Mouse (Mus musculus) adrenal gland, postnatal 14 days (tissue): ENCODE results near the gene Elavl3. TPM values are rescaled to one million over a fixed set of nuclear protein-coding genes. Genes with fewer than 3 reads are reported as not detected.

Source experiments
- DNase-seq: peaks from one replicate; pipeline ENCODE4 v3.0.0; 2021; ENCODE audit warnings: mixed read lengths
- total RNA-seq: library from RNA; stranded (reverse); gene quantifications from 2 replicates; pipeline ENCODE4 v1.2.3, GENCODE M21; 2021

The Elavl3 gene
- total RNA-seq, 1 experiment from 2014 or later: 2.4 TPM

DNA sequence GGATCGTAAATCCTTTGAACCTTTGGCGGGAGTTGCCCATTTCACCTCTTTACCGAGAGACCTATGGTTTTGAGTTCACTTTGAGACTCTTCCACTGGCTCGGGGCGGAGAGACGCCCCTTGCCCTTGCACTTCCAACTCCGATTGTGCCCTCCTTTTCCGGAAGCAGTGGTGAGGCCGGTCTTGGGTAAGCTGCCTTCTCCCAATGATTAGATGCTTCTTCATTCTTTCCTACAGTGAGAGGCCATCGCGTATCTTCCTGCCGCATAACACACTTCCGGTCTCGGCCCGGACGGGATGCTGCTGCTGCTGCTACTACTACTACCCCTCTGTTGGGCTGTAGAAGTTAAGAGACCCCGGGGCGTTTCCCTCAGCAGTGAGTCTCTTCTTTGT lies 48.7 kb downstream of the Elavl3 start:
- DNase-seq: peak; percentile 59

DNA sequence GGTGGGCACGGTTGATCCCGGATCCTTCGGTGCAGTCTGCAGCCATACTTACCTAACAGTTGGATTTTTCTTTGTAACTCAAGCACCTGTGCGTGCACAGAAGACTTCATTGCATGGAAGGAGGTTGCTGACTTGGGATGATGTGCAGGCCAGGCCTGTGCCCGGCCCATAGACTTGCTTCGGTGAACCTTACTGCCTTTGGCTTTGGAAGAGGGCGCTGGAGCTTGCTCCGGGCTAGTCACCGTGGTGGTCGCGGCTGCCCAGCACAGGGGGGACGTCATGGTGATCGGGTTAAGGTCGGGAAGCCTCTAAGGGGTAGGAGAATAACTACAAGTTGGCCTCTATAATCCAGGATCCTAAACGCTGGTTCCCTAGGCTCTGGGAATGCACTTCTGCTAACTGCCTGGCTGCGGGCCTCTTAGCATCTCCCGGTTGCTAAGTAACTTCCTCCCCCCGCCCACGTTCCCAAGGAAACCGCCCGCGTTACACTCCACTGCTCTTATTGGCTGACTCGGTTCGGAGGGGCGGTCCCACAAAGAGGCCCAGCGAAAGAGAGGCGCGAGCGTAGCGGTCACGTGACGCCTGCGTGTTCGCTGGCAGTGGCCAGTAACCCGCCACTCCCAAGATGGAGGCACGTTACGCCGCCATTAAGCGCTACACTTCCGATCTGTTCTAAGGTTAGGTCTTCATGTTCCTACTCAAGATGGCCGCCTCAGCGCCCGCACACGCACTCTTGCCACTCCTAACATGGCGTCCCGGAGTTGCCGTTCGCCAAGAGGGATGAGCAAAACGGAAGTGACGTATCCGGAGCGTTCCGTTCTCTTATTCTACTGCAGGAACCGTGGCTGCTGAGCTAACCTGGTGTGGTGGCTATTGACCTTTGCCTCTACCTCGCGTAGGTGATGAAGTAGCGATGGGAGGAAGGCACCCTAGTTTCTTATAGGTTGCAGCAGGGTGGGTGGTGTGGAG lies 49.3 kb downstream of the Elavl3 start, which contains the start of the genes Ccdc151 and Prkcsh:
Gene Ccdc151 (minus strand): TSS at position 441 of the 969 bp plus-strand sequence.
Gene Prkcsh (plus strand): TSS at position 613 of the 969 bp plus-strand sequence.
- peak; percentile 99 for DNase-seq

DNA sequence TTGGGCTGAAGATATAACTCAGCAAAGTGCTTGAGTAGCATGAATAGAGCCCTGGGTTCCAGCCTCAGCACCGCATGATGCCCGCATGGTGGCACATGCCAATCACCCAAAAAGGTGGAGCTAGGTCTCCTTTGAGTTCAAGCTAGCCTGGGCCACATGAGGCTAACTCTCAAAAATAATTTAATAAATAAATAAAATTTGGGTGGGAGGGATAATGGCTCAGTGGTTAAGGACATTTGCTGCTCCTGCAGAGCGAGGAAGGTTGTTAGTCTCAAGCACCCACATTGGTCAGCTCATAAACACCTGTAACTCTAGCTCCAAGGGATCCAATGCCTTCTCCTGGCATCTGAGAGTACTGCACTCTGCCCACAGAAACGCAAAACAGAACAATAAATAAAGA lies 50.2 kb downstream of the Elavl3 start:
- DNase-seq: no peak

DNA sequence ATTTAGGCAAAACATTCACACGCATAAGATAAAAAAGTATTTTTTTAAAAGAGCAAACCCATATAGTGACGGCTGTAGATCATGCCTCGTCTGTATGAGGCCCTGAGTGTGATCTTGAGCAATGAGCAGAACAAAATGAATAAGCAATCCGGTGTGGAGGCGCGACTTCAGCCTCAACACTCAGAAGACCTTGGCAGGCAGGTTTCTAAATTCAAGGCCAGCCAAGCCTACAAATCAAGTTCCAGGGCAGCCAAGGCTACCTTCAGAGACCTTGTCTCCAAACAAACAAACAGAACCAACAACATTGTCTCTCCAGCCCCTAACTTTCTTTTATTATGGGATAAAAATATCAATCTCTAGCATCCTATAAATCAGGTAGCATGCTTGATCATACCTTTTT lies 51.5 kb downstream of the Elavl3 start:
- peak; percentile 58 for DNase-seq

DNA sequence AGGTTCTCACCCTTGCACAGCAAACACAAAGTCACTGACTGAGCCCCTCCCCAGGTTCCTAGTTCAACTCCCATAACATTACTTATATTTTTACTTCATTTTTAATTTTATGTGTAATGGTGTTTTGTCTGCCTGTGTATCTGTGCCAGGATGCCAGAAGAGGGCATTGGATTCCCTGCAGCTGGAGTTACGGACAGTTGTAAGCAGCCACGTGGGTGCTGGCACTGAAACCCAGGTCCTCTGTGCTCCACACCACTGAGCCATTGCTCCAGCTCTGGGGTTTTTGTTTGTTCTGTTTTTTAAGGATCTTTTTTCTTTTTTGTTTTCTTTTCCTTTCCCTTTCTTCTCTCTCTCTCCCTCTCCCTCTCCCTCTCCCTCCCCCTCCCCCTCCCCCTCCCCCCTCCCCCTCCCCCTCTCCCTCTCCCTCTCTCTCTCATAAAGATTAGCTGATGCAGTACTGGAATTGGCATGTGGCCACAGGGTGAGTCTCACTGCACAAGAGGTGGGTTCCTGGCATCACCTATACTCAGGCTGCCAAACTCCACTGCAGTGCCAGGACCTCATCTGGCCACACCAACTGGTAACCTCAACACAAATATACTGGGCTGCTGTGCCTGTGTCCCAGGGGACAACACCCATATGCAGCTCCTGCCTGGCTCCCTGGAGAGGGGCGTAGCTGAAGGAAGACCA lies 55.5 kb downstream of the Elavl3 start:
- no peak for DNase-seq

DNA sequence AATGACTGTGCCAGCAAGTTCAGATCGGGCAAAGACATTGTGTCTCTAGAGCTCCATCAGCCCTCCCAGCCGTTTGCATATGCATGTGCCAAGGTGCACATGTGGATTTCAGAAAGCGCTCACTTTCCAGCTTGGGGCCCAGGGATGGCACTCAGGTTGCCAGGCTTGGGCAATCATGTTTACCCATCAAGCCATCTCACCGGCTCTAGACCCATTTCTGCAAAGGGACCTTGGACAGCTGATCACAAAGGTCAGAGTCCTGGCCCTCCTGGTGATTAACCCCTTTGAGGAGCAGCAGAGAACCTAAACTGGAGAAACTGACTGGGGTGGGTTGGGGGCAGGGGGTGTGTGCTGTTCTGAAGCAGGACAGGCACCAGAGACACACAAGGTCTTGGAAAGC lies 59.6 kb downstream of the Elavl3 start:
- no peak for DNase-seq

DNA sequence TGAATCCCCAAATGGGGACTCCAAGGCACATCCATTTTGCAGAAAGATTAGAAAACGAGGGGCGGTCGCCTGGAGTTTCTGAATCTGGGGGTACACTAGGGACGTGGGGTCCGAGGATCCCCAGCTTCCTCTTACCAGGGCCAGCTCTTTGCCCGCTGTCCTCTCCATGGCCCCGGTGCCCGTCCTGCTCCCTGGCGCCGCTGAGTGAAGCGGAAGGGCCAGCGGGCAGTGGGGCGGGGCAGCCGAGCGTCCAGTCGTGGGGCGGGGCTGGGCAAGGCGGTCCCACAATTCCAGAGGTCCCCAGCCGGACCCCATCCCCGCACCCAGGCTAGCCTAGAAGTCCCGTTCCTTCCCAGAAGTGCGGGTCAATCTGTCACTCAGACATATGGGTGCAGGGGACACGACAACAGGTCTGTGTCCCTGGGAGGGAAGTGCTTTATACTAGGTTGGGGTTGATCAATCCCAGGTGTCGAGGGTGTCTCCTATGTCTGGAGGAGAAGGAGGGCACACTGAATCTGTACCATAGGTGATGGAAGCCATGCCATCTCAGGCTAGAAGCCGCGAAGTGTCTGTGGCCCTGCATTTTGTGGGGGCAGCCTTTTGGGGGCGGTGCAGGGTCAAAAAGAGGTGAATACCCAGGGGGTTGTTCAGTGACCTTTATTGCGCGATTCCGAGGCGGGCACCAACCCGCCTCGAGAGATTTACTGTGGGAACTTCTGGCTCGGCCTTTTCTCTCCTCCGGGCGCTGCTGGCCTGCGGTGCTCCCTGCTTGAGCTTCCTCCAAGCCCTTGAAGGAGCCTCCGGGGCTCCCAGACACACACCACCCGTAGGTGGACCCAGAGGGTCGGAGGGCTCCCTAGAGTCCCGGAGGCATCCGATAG lies 62.4 kb downstream of the Elavl3 start, which contains the start of gene Rgl3:
Gene Rgl3 (minus strand): TSS at position 217 of the 881 bp plus-strand sequence.
- peak; percentile 87 for DNase-seq

DNA sequence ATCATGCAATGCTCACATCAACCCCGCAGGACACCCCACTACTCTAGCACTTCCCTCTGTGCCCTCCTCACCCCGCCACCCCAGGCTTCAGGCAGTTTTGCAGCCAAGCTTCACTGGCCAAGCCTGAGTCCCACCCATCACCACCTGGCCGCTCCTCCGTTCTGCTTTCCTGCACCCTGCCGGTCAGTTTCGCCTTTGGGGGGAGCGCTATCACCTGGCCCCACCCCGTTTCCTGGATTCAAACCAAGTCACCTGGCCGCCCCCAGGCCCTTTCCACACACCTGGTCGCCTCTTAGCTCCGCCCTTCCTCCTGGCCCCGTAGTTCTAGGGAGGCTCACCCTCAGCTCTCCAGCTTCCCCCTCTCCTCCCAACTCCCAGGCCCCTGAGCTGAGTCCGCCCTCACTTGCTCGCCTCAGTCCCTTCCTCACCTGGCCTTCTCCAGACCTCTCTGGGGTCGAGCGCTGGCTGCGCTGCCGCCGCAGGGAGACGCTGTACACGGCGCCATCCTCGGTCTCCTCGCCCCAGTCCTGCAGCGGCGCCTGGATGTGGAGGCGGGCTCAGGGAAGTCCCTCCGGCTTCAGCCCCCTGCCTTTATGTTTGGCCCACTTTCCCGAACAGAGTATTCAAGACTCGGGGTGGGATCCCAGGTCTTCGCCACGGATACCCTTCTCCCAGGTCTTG lies 63.3 kb downstream of the Elavl3 start:
- peak; percentile 43 for DNase-seq

DNA sequence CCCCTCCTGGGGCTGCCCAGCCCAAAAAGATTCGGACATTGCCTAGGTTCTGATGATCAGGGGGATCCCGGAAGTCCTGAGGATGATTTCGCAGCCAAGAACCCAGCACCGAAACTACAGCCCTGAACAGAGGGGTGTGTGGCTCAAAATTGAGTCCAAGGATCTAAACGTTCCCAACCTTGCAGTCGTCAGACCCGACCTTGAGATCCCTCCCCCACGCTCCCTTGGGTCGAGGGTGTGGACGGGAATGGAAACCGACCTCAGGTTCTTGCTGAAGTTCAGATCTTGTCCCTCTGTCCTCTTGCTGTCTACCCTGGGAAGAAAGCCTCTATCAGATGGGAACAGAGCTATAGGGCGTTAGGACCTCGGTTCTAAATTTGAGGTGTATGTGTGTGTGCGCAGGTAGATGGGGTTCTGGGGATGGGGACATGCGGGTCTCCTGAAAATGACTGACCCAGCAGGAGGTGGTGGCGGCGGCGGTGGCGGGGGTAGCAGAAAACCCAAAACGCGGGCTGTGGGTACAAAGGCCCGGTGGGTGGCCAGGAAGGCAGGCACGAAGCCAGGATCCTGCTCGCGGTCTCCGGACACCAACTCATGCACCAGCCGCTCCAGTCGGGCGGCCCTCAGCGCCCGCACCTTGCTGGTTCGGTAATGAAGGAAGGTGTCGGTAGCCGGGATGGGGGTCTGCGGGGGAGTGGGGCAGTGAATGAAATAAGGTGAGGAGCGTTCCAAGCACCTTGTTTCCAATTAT lies 64.1 kb downstream of the Elavl3 start:
- DNase-seq: peak; percentile 66

DNA sequence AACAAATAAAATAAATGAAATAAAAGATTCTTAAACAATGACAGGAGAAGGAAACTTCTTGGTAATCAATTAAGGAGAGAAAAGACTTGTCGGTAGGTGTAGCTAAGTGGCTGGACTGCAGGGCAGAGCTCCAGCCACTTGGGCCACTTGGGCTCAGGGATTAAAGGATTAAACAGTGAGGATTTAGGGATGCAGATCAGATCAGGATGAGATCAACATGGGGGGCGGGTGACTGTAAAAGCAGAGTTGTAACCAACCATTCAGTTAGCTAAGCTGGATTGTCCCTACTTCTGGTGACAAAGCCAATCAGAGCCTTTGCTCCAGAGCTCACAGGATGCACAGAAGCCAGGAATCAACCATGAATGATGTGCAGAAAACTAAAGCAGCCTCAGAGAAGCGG lies 67.9 kb downstream of the Elavl3 start:
- DNase-seq: no peak

DNA sequence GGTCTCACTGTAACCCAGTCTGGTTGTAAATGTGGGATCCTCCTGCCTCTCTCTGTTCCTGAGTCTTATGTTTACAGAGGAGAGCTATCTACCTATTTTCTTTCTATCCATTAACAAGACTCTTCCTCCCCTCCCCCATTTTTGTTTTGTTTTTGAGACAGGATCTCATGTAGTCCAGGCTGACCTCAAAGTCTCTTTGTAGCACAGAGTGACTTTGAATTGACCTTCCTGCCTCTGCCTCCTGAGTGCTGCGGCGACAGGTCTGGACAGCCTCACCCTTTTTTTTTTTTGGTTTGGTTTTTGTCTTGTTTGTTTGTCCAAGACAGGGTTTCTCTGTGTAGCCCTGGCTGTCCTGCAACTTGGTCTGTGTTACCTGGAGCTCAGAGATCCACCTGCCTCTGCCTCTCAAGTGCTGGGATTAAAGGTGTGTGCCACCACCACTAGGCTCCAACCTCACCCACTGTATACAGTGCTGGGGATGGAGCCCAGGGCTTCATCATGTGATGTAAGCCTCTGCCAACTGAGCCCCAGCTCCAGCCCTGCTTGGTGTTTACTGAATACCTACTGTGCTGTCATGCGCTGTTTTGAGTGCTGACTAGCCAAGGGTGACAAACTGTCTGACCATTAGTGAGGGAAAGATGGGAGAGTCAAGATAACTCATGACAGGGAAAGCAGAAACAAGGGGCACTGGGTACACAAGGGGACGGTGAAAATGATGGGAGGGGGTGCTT lies 73.3 kb downstream of the Elavl3 start:
- no peak for DNase-seq

DNA sequence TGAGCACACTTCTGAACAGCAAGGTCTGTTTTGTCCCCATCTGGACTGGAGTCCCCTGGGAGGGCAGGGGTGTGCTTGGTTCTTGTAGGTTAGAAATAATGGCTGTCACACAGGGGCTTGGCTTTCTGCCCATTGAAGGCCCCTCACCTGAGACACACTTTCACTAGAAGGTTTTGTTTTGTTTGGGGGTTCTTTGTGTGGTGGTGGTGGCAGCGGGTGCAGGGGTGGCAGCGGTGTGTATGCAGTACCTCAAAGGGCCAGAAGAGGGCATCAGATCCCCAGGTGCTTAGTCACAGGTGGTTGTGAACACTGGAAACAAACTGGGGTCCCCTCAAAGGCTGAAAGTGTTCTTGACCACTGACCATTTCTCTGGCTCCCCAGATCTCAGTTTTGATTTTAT lies 73.9 kb downstream of the Elavl3 start:
- peak; percentile 66 for DNase-seq

DNA sequence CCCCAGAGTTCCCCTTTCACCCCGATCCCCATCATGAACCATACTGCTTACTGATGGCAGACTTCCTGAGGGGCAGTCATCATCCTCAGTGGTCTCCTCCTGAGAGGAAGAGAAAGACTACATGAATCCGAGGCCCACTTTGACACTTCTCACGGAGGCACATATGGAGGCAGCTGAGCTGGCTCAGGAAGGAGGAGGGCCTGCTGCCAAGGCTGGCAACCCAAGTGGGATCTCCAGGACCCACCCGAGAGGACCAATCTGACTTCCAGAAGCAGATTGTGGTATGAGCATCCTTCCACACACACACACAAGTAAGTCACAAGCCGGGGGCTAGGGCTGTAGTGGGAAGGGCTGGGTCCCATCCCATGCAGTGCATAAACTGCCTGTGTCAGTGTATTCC lies 74.5 kb downstream of the Elavl3 start:
- no peak for DNase-seq

DNA sequence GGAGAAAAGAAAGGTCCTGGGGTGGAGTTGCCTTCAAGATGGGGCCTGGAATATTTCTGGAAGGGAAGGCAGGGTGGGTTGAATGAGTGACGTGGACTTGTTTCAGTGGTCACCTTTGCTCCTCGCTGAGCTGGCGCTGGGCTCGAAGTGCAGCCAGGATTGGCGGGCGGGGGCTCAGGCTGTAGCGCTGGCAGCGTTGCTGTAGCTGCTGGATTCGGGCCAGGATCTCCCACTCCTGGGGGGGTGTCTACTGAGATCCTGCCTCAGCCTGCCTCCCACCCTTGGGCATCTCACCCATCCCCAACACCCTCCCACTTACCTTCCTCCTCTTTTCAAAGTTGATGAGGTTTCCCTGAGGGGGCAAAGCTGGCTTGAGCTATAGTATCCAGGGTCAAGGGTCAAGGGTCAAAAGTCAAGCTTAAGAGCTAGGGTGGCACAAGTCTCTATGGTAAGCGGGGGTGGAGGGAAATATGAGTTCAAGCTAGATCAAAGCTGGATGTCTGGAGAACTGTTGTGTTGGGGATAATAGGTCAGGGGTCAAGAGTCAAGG lies 75.1 kb downstream of the Elavl3 start:
- no peak for DNase-seq

DNA sequence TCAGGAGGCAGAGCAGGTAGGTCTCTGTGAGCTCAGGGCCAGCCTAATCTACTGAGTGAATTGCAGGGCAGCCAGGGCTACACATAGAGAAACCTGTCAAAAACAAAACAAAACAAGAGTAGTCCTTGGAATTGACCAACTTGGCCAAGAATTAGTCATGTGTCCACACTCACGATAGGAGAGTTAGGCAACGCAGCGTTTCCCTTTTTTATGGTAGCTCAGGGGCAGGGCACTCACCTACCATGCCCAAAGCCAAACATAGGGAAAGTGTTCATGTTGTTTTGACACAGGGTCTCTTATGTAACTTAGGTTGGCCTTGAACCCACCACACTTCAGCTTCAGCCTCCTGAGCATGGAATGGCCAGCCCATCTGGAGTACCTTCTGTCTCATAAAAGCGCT lies 82.5 kb downstream of the Elavl3 start:
- no peak for DNase-seq

DNA sequence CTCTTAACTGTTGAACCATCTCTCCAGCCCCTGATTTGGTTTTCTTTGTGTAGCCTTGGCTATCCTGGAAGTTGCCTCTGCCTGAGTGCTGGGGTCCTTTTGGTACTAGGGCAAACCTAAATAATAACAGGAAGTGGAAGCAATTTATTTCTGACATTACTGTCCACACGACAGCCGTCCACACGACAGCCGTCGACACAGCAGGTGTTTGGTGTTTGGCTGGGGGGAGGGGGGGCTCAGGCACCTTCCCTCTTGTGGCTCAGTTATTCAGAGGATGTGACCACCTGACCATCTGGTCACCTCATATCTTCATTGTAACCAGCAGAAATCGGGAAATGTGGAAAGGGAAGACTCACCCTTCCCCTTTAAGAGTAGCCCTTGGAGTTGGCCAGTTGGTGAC lies 82.9 kb downstream of the Elavl3 start:
- no peak for DNase-seq
